Mouse (Mus musculus) embryonic facial prominence, embryonic 14.5 days (tissue): ENCODE results near the gene Lrrc39. TPM values are rescaled to one million over a fixed set of nuclear protein-coding genes. Genes with fewer than 3 reads are reported as not detected.
A peak's percentile ranks its signal among the peaks of the same experiment; 100 is the strongest.

Experiments
- ATAC-seq: fragments of 200-750 bp; cut with Nextera tagmentation; 2 replicates; pipeline ENCODE4 v1.8.0; 2017; ENCODE audit warnings: low read depth, moderate number of reproducible peaks, moderate TSS enrichment
- DNase-seq: peaks from one replicate; pipeline ENCODE4 v3.0.0-alpha.2; 2015; ENCODE audit warnings: low spot score
- H3K27ac ChIP-seq: fragments of 300-500 bp; sonication (generic); replicated peaks from 2 replicates; pipeline ENCODE4 v1.5.1; 2014; ENCODE audit warnings: low read depth, mild to moderate bottlenecking, low read length, moderate library complexity
- H3K27me3 ChIP-seq: fragments of 300-500 bp; sonication (generic); replicated peaks from 2 replicates; pipeline ENCODE4 v1.6.1; 2014; ENCODE audit warnings: low read length; ENCODE audit not compliant: control insufficient read depth, insufficient read depth
- H3K36me3 ChIP-seq: fragments of 300-500 bp; sonication (generic); 2 replicates; pipeline ENCODE4 v1.6.1; 2014; ENCODE audit warnings: low read length, mixed read lengths; ENCODE audit not compliant: control insufficient read depth, insufficient read depth
- H3K4me1 ChIP-seq: fragments of 300-500 bp; sonication (generic); 2 replicates; pipeline ENCODE4 v1.6.1; 2014; ENCODE audit warnings: antibody characterized with exemption, low read length; ENCODE audit not compliant: control insufficient read depth, insufficient read depth
- H3K4me2 ChIP-seq: fragments of 300-500 bp; sonication (generic); 2 replicates; pipeline ENCODE4 v1.6.1; 2014; ENCODE audit warnings: low read depth, mild to moderate bottlenecking, low read length, moderate library complexity, mixed read lengths
- H3K4me3 ChIP-seq: fragments of 300-500 bp; sonication (generic); 2 replicates; pipeline ENCODE4 v1.5.1; 2014; ENCODE audit warnings: low read depth, mild to moderate bottlenecking, low read length
- H3K9ac ChIP-seq: fragments of 300-500 bp; sonication (generic); 2 replicates; pipeline ENCODE4 v1.6.1; 2014; ENCODE audit warnings: low read depth, mild to moderate bottlenecking, low read length, moderate library complexity, mixed read lengths
- H3K9me3 ChIP-seq: fragments of 300-500 bp; sonication (generic); 2 replicates; pipeline ENCODE4 v1.6.1; 2016; ENCODE audit warnings: low read length; ENCODE audit not compliant: control insufficient read depth
- WGBS: fragments of 180-500 bp; shearing (Covaris S2); extraction: QIAGEN DNeasy Blood & Tissue Kit; methylation state at CpG from one replicate; pipeline ENCODE4 v1.1.7; 2014; 5-methylcytosine and 5-hydroxymethylcytosine counted together
- polyA plus RNA-seq: library from polyadenylated mRNA; unstranded; fragments of >200 nt; fragmentation: Nextera tagmentation; extraction: Ambion mirVana; gene quantifications from 2 replicates; pipeline ENCODE4 v1.2.1, GENCODE M21; 2014

Lrrc39 gene
- polyA plus RNA-seq, result 3.3 and 4.3 TPM in 2 replicates

DNA sequence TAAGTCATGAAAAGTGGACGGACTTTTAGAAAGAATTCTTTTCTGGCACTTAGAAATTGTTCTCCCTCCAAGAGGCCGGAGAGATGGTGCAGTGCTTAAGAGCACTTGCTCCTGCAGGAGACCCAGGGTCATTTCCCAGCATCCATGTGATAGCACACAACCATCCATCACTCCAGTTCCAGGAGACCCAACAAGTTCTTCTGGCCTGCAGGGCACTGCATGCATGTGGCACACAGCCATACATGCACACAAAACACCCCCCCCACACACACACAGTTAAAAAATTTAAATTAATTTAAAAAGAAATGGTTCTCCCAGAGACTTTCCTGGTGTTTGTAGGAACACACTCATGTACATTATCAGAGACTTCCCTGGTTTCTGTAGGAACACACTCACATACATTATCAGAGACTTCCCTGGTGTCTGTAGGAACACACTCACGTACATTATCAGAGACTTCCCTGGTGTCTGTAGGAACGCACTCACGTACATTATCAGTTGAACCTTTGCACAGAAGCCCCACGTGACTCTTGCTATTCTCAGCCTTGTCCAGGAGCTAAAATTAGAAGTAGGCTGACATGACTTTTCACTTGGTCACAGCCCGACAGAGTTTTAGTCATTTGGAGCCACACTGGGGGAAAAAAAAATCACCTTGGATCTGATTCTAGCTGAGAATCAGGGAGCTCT is at the start of gene Lrrc39:
Gene Lrrc39, plus strand, starts transcription at position 566 of the 687 bp plus-strand sequence.
- no peak within 1 kb of the TSS for H3K9ac ChIP-seq
- no peaks in the 10 kb centered on the region for H3K4me1 ChIP-seq
- no peaks in the 10 kb centered on the region for H3K9me3 ChIP-seq
- H3K4me2 ChIP-seq, result no peak within 1 kb of the TSS
- 69% methylated on average over 7 of the region's 7 CpGs for WGBS
- no peaks in the 10 kb centered on the region for H3K36me3 ChIP-seq
- H3K27ac ChIP-seq, result no peak within 1 kb of the TSS
- H3K4me3 ChIP-seq, result no peak within 1 kb of the TSS
- DNase-seq (no peak), ATAC-seq (no peak)
- H3K27me3 ChIP-seq, result no peaks in the 10 kb centered on the region

DNA sequence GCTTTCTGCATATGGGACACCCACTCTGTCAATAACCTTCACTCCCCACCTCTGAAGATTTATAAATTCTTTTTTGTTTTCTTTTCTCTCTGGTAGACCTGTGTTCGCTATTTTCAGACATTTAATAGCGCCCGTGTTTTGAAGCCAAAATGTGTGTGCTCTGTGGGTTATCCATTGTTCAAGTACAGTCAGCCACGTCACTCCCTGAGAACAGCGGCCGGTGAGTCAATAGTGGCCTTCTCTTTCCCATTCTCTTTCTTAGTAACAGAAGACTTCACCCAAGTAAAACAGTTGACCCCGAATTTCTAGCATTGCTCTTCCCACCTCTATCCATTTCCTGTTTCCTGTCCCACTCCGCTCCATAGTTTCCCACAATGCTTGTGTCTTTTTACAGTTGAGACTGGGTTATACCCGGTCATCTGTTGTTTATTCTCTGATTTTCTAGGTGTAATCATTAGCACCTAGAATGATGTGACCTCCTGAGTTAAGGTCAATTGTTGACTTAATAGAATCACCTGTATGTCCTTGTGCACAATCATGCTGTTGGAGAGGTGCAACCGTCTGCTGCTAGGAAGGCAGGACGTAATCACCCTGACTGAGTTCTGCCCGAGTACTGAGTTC is 42.5 kb upstream of the Lrrc39 start:
- WGBS, result 85% methylated on average over 12 of the region's 12 CpGs
- Histone ChIP-seq H3K4me1 (no peaks in the 10 kb centered on the region), H3K27ac (no peak overlapping the region), H3K9me3 (no peaks in the 10 kb centered on the region), H3K4me3 (no peak overlapping the region), H3K36me3 (peaks cover 18% of the 10 kb centered on the region), H3K4me2 (no peak overlapping the region), H3K9ac (no peak overlapping the region), H3K27me3 (no peaks in the 10 kb centered on the region)
- ATAC-seq (no peak), DNase-seq (no peak)

DNA sequence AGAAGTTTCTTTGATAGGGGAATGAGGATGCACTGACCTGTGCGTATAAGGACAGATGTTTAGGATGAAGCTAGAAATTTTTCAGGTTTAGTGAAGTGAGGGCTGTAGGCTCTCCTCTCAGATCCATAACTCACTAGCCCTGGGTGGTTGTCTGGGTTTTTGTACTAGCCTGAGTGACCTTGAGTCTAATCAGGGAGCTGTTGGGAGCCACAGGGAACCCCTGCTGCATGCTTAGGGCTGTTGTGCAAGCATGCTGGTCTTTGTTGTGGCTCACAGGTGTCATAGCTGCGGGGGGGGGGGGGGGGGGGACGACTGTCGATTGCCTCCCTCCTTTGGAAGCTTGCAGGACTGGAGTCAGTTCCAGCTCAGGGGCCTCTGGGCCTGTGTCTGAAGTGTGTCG is 33.0 kb upstream of the Lrrc39 start:
- Histone ChIP-seq H3K9ac (no peak overlapping the region), H3K36me3 (peaks cover 12% of the 10 kb centered on the region; the same call in 1 of the 2 replicates), H3K27ac (no peak overlapping the region), H3K27me3 (no peaks in the 10 kb centered on the region), H3K4me2 (no peak overlapping the region), H3K4me3 (no peak overlapping the region), H3K9me3 (no peaks in the 10 kb centered on the region), H3K4me1 (no peaks in the 10 kb centered on the region)
- ATAC-seq (no peak), DNase-seq (no peak)
- 80% methylated on average over 2 of the region's 5 CpGs for WGBS

DNA sequence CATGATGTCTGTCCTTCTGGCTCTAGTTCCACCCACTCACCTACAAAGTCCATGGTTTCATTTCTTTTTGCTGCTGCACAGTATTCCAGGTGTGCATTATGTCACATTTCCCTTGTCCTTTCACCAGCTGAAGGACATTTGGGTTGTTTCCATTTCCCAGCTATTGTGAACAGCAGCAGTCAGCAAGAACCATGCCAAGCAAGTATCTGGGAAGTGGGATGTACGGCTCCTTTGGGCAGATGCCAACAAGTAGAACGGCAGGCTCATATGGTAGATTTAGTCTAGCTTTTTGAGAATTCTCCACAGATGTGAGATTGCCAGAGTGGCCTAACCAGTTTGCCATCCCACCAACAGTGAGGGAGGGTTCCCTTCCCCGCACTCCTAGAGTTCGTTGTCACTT is 31.9 kb upstream of the Lrrc39 start:
- no peak overlapping the region for H3K4me3 ChIP-seq
- ATAC-seq (no peak), DNase-seq (peak; percentile 40)
- H3K9ac ChIP-seq, result no peak overlapping the region
- H3K27me3 ChIP-seq, result no peaks in the 10 kb centered on the region
- no peaks in the 10 kb centered on the region for H3K9me3 ChIP-seq
- no peak overlapping the region; the same call in 1 of the 2 replicates for H3K27ac ChIP-seq
- WGBS, result 65% methylated on average over 4 of the region's 4 CpGs
- peaks cover 19% of the 10 kb centered on the region for H3K36me3 ChIP-seq
- H3K4me1 ChIP-seq, result no peaks in the 10 kb centered on the region
- H3K4me2 ChIP-seq, result no peak overlapping the region

DNA sequence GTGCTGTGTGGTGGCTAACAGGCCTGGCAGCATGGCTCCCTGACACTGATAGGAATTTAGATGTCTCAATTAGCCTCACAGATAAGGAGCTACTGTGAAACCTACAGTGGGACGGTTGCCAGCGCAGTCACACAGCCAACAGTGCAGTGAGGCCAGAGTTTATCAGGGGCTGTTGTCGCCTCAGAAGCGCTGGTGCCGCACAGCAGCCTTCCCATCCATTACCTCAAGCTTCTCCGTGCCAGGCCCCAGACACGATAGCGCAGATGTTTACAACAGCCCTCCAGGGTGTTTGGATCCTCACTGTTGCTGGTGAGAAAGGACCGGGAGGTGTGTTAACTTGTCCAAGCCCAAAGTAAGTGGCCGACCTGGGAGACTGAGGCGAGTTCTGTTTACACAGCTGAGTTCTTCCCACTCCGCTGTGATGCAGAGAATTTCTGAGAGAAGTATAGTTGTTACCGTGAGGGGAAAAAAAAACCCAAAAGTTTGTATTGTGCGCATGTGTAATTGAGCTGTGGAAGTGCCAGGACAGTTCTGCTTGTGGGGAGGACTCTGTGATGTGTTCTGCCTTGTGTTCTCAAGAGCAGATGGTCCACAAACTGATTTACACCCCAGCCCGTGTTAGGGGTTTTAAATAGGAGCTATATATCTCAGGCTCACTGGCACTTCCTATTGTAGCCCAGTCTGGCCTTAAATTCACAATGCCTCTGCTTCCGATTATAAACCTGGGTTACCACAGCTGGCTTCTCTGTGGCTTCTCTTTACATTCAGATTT is 26.2 kb upstream of the Lrrc39 start:
- ATAC-seq, result no peak
- Histone ChIP-seq H3K27ac (no peak overlapping the region), H3K9ac (no peak overlapping the region), H3K4me1 (no peaks in the 10 kb centered on the region), H3K36me3 (peaks cover 50% of the 10 kb centered on the region), H3K9me3 (no peaks in the 10 kb centered on the region), H3K27me3 (no peaks in the 10 kb centered on the region), H3K4me3 (no peak overlapping the region), H3K4me2 (no peak overlapping the region)
- 71% methylated on average over 16 of the region's 16 CpGs for WGBS
- no peak for DNase-seq

DNA sequence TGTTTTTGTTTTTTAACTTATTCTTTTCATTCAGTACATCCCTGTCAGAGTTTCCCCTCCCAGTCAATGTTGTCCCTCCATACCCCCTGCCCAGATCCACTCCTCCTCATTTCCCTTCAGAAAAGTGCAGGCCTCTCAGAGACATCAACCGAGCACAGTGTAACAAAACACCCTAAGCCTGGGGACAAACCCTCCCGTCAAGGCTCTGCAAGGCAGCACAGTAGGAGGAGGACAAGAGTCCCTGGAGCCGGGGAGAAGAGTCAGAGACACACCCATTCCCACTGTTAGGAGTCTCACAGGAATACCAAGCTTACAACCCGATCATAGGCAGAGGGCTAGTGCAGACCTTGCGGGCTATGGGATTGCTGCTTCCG is 25.6 kb upstream of the Lrrc39 start:
- Histone ChIP-seq H3K36me3 (peaks cover 52% of the 10 kb centered on the region), H3K4me1 (no peaks in the 10 kb centered on the region), H3K4me2 (no peak overlapping the region), H3K9me3 (no peaks in the 10 kb centered on the region), H3K4me3 (no peak overlapping the region), H3K27ac (no peak overlapping the region), H3K9ac (no peak overlapping the region), H3K27me3 (no peaks in the 10 kb centered on the region)
- ATAC-seq, result no peak
- WGBS, result 51% methylated on average over 6 of the region's 6 CpGs
- no peak for DNase-seq

DNA sequence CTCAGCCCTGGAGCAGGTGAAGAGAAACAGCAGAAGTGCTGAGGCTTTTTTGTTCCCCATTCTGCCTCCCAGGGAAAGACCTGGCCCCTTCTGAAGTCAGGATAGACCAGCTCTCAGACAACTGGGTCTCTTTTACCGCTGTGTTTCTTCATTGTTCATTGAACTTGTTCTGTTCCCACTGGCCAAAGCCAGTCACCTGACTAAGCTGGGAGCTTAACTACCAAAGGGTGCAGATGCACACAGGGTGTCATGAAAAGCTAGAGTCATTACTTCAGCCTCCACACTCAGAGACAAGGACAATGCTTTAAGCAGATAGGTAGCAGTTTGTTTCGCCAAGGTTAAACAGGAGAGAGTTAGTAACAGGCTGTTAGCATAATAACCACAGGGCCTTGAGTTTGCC is 20.7 kb upstream of the Lrrc39 start:
- Histone ChIP-seq H3K9ac (no peak overlapping the region), H3K36me3 (peaks cover 58% of the 10 kb centered on the region), H3K4me2 (no peak overlapping the region), H3K9me3 (no peaks in the 10 kb centered on the region), H3K27ac (no peak overlapping the region), H3K4me1 (no peaks in the 10 kb centered on the region), H3K4me3 (no peak overlapping the region), H3K27me3 (no peaks in the 10 kb centered on the region)
- DNase-seq (no peak), ATAC-seq (no peak)
- 90% methylated on average over 2 of the region's 2 CpGs for WGBS

DNA sequence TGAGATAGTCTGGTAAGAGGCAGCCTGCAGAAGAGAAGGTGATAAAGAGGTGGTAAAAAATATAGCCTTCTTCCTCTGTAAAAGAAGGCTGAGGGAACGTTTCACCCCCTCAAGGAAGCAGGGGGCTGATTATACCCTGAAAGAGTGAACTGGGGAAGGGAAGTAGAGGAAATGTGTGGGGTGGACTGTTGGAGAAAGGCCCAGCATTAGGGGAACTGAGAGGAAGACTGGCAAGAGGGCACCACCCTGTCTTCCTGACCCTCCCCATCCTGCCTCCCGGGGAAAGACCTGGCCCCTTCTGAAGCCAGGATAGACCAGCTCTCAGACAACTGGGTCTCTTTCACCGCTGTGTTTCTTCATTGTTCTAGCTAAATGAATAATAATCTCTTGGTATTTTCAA is 20.2 kb upstream of the Lrrc39 start:
- H3K36me3 ChIP-seq, result peaks cover 59% of the 10 kb centered on the region
- ATAC-seq, result no peak
- no peak for DNase-seq
- no peak overlapping the region for H3K9ac ChIP-seq
- no peaks in the 10 kb centered on the region for H3K27me3 ChIP-seq
- H3K4me3 ChIP-seq, result no peak overlapping the region
- H3K9me3 ChIP-seq, result no peaks in the 10 kb centered on the region
- 80% methylated on average over 3 of the region's 3 CpGs for WGBS
- H3K27ac ChIP-seq, result no peak overlapping the region
- no peaks in the 10 kb centered on the region for H3K4me1 ChIP-seq
- H3K4me2 ChIP-seq, result no peak overlapping the region
